8 mouse cellular contexts compared by ENCODE assay signal in genomic region chr14:122474891-122475556, GRCm38 (mm10). TPM values are rescaled to one million over a fixed set of nuclear protein-coding genes. Genes with fewer than 3 reads are reported as not detected.
DNase-seq lines count a peak whose midpoint lies in the region; ATAC-seq and TF ChIP-seq lines count a peak whose summit lies in the region.
"Had no signal": no experiment of that assay in that cellular context is flagged by ENCODE, and none has a peak within 500 bp of the region (broad histone marks: within the 10 kb centered on the region; RNA-seq: fewer than 3 reads in every experiment).

TSS of gene Zic2 (plus strand) at chr14:122475435.

- WGBS in forebrain, embryonic 16.5 days: 0% methylated on average over 35 of the region's 73 CpGs
- WGBS in midbrain, postnatal 0 days: 1% methylated on average over 31 of the region's 73 CpGs

- peak; percentile 71 for ATAC-seq in forebrain, embryonic 16.5 days
- peak; percentile 61 for ATAC-seq in midbrain, postnatal 0 days (ENCODE audit: low FRiP score)

- peaks cover 31% of the 10 kb centered on the region for H3K4me1 ChIP-seq in forebrain, embryonic 16.5 days (replicated peaks; ENCODE audit: control insufficient read depth, insufficient read depth, low read length)
- no peaks in the 10 kb centered on the region for H3K4me1 ChIP-seq in midbrain, postnatal 0 days (ENCODE audit: insufficient read depth, low read length)

- peak within 1 kb of the TSS; percentile 91 for H3K27ac ChIP-seq in forebrain, embryonic 16.5 days (ENCODE audit: low read length)
- peak within 1 kb of the TSS; percentile 83 for H3K27ac ChIP-seq in midbrain, postnatal 0 days (ENCODE audit: low read depth, low read length)

- H3K4me2 ChIP-seq in forebrain, embryonic 16.5 days (ENCODE audit: low read length): peak within 1 kb of the TSS; percentile 74
- H3K4me2 ChIP-seq in midbrain, postnatal 0 days (ENCODE audit: low read depth, low read length, poor library complexity, severe bottlenecking): peak within 1 kb of the TSS; percentile 42

- H3K36me3 ChIP-seq in forebrain, embryonic 16.5 days (ENCODE audit: control insufficient read depth, insufficient read depth): no peaks in the 10 kb centered on the region
- no peaks in the 10 kb centered on the region for H3K36me3 ChIP-seq in midbrain, postnatal 0 days (ENCODE audit: insufficient read depth, low read length)

- no peak for TF ChIP-seq CTCF in midbrain, postnatal 0 days (IDR thresholded peaks at IDR 0.05)

- peak within 1 kb of the TSS; percentile 71 for H3K9ac ChIP-seq in forebrain, embryonic 16.5 days (replicated peaks; ENCODE audit: low read depth, low read length)
- H3K9ac ChIP-seq in midbrain, postnatal 0 days (replicated peaks; ENCODE audit: low read length, poor library complexity, severe bottlenecking): peak within 1 kb of the TSS; percentile 63

- peak; percentile 36 for DNase-seq in ovary, postnatal 36 days (ENCODE audit: low spot score)
- no peak for DNase-seq in ovary, postnatal 14 days (ENCODE audit: low spot score)
- DNase-seq in cerebellum, adult 18-20 months: peak; percentile 94 to 97
- DNase-seq in left cerebral cortex, adult 8-10 months (ENCODE audit: low spot score in 2 of 2): peak in 1 of 2 experiments; percentile 52
- DNase-seq in midbrain, postnatal 0 days (ENCODE audit: low spot score): peak; percentile 84
- DNase-seq in spleen, postnatal 10 days (ENCODE audit: low spot score in 2 of 2): no peak

- H3K9me3 ChIP-seq in forebrain, embryonic 16.5 days (ENCODE audit: control insufficient read depth, low read length): no peaks in the 10 kb centered on the region
- H3K9me3 ChIP-seq in midbrain, postnatal 0 days (ENCODE audit: low read length): no peaks in the 10 kb centered on the region

- peak within 1 kb of the TSS; percentile 56 for H3K4me3 ChIP-seq in forebrain, embryonic 16.5 days (replicated peaks; ENCODE audit: low read length)
- H3K4me3 ChIP-seq in midbrain, postnatal 0 days (ENCODE audit: low read depth, low read length): peak within 1 kb of the TSS; percentile 47
- H3K4me3 ChIP-seq: erythroblast, embryonic 14.5 days had no signal

- peaks cover 13% of the 10 kb centered on the region for H3K27me3 ChIP-seq in forebrain, embryonic 16.5 days (replicated peaks; ENCODE audit: control insufficient read depth, insufficient read depth, low read length)
- H3K27me3 ChIP-seq in midbrain, postnatal 0 days (ENCODE audit: insufficient read depth, low read length): peaks cover 17% of the 10 kb centered on the region

RNA-seq across cellular contexts. Expression of gene Zic2, which starts in this region (rescaled TPM):
- polyA plus RNA-seq in forebrain, embryonic 16.5 days (2015; fragmentation: Nextera tagmentation; extraction: Ambion mirVana): 4.4 and 5.6 TPM in 2 replicates
- 10 to 100 TPM; 20.3 to 25.7 (median 21.7) TPM for total RNA-seq in left cerebral cortex, adult 8-10 months (2022)
- 69.2 and 106 TPM in 2 replicates for total RNA-seq in midbrain, postnatal 0 days (2014; rRNA removed)
- 6.9 and 13.9 TPM in 2 replicates for polyA plus RNA-seq in midbrain, postnatal 0 days (2015; fragmentation: Nextera tagmentation; extraction: Ambion mirVana)
- polyA plus RNA-seq: erythroblast, embryonic 14.5 days had no signal

Comparison
In these comparisons a context has a peak if more than half of its experiments do, and no peak if none do; other contexts are left out.
1. DNase-seq: peak in ovary, postnatal 36 days (single experiment), cerebellum, adult 18-20 months (2 of 2) and midbrain, postnatal 0 days (single experiment); none in ovary, postnatal 14 days (single experiment) and spleen, postnatal 10 days (0 of 2).